Mouse (Mus musculus) lung, postnatal 0 days (tissue): ENCODE data around the gene Cap1.

ENCODE experiments used
- CTCF ChIP-seq: IDR thresholded peaks from 2 replicates; pipeline ENCODE4 v1.5.1; 2016; ENCODE audit warnings: antibody characterized with exemption, mild to moderate bottlenecking
- EP300 ChIP-seq: IDR thresholded peaks from 2 replicates; pipeline ENCODE4 v1.6.1; 2016; ENCODE audit warnings: antibody characterized with exemption, mild to moderate bottlenecking, control low read depth

DNA sequence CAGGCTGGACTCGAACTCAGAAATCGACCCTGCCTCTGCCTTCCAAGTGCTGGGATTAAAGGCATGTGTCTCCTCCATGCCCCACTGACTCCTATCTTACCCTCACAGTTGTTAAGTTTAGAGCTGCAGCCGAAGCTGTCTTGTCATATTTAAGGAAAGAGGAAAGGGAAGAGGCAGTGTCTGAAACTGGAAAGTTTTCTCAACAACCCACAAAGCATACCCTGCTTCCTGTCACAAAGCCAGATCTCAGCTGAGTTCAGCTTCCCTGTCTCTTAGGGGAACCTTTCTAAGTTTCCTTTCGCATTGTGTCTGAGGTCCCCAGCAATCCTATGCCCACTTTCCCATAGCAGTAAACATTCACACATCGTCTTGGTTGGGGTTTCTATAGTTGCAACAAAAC lies 6.3 kb upstream of the Cap1 start:
- TF ChIP-seq CTCF (no peak), EP300 (no peak)
